Mouse (Mus musculus) midbrain, embryonic 14.5 days (tissue): ENCODE results near the gene Uhrf1bp1. TPM values are rescaled to one million over a fixed set of nuclear protein-coding genes. Genes with fewer than 3 reads are reported as not detected.
A peak's percentile ranks its signal among the peaks of the same experiment; 100 is the strongest.
"Not testable (repeated sequence)": the region's sequence is repeated elsewhere in the genome, so short reads cannot be mapped to it uniquely, and the experiment has no call there.

ENCODE experiments used
- ATAC-seq: fragments of 200-750 bp; cut with Nextera tagmentation; 2 replicates; pipeline ENCODE4 v1.8.0; 2017; ENCODE audit warnings: moderate number of reproducible peaks, moderate library complexity; ENCODE audit not compliant: low FRiP score, low TSS enrichment
- DNase-seq: peaks from one replicate; pipeline ENCODE4 v3.0.0-alpha.2; 2015
- H3K27ac ChIP-seq: fragments of 300-500 bp; sonication (generic); replicated peaks from 2 replicates; pipeline ENCODE4 v1.5.1; 2014; ENCODE audit warnings: mild to moderate bottlenecking, low read depth, low read length, moderate library complexity
- H3K27me3 ChIP-seq: fragments of 300-500 bp; sonication (generic); 2 replicates; pipeline ENCODE4 v1.6.1; 2014; ENCODE audit warnings: low read length, control low read depth, mixed read lengths; ENCODE audit not compliant: control insufficient read depth, insufficient read depth
- H3K36me3 ChIP-seq: fragments of 300-500 bp; sonication (generic); 2 replicates; pipeline ENCODE4 v1.6.1; 2014; ENCODE audit warnings: low read length, control low read depth; ENCODE audit not compliant: control insufficient read depth, insufficient read depth
- H3K4me1 ChIP-seq: fragments of 300-500 bp; sonication (generic); 2 replicates; pipeline ENCODE4 v1.6.1; 2014; ENCODE audit warnings: mild to moderate bottlenecking, antibody characterized with exemption, low read length, control low read depth; ENCODE audit not compliant: control insufficient read depth, insufficient read depth
- H3K4me2 ChIP-seq: fragments of 300-500 bp; sonication (generic); 2 replicates; pipeline ENCODE4 v1.6.1; 2014; ENCODE audit warnings: mild to moderate bottlenecking, low read length, moderate library complexity
- H3K4me3 ChIP-seq: fragments of 300-500 bp; sonication (generic); replicated peaks from 2 replicates; pipeline ENCODE4 v1.5.1; 2014; ENCODE audit warnings: low read depth, low read length
- H3K9ac ChIP-seq: fragments of 300-500 bp; sonication (generic); replicated peaks from 2 replicates; pipeline ENCODE4 v1.6.1; 2014; ENCODE audit warnings: mild to moderate bottlenecking, low read length, moderate library complexity
- H3K9me3 ChIP-seq: fragments of 300-500 bp; sonication (generic); 2 replicates; pipeline ENCODE4 v1.6.1; 2016; ENCODE audit warnings: low read length, control low read depth, mixed read lengths; ENCODE audit not compliant: control insufficient read depth
- WGBS: fragments of 180-500 bp; shearing (Covaris S2); extraction: QIAGEN DNeasy Blood & Tissue Kit; methylation state at CpG from one replicate; pipeline ENCODE4 v1.1.7; 2014; 5-methylcytosine and 5-hydroxymethylcytosine counted together
- polyA plus RNA-seq: library from polyadenylated mRNA; unstranded; fragments of >200 nt; fragmentation: Nextera tagmentation; extraction: Ambion mirVana; gene quantifications from 2 replicates; pipeline ENCODE4 v1.2.1, GENCODE M21; 2014

The Uhrf1bp1 gene
- polyA plus RNA-seq, 1 experiment from 2014 or later: 9.3 TPM

GRCm38 (mm10) chr17:27827511-27827910, 28.7 kb upstream of the Uhrf1bp1 start:
- Histone ChIP-seq H3K4me1 (no peaks in the 10 kb centered on the region), H3K36me3 (no peaks in the 10 kb centered on the region), H3K4me2 (peak overlapping the region; percentile 6; the same call in 1 of the 2 replicates), H3K9ac (no peak overlapping the region), H3K4me3 (no peak overlapping the region), H3K27me3 (no peaks in the 10 kb centered on the region), H3K9me3 (no peaks in the 10 kb centered on the region), H3K27ac (no peak overlapping the region)
- 10% methylated on average over 6 of the region's 6 CpGs for WGBS
- DNase-seq (peak; percentile 4), ATAC-seq (no peak)

GRCm38 (mm10) chr17:27830411-27830810, 25.8 kb upstream of the Uhrf1bp1 start:
- H3K4me1 ChIP-seq: no peaks in the 10 kb centered on the region
- no peaks in the 10 kb centered on the region for H3K27me3 ChIP-seq
- H3K4me2 ChIP-seq: no peak overlapping the region
- H3K4me3 ChIP-seq: no peak overlapping the region
- WGBS: 53% methylated on average over 7 of the region's 7 CpGs
- ATAC-seq (no peak), DNase-seq (no peak)
- H3K9me3 ChIP-seq: no peaks in the 10 kb centered on the region
- H3K27ac ChIP-seq: no peak overlapping the region
- no peaks in the 10 kb centered on the region for H3K36me3 ChIP-seq
- no peak overlapping the region for H3K9ac ChIP-seq

- not testable (repeated sequence) for ATAC-seq
These were observed 18.4 kb upstream of the Uhrf1bp1 start, which contains the start of gene Snrpc for GRCm38 (mm10) chr17:27837850-27838249. Gene Snrpc, plus strand, starts transcription at chr17:27838150.

GRCm38 (mm10) chr17:27839469-27840252, 16.6 kb upstream of the Uhrf1bp1 start:
- Histone ChIP-seq H3K4me2 (peak overlapping the region; percentile 76), H3K9me3 (no peaks in the 10 kb centered on the region), H3K27ac (peak overlapping the region; percentile 71), H3K27me3 (no peaks in the 10 kb centered on the region), H3K9ac (peak overlapping the region; percentile 72), H3K4me1 (peaks cover 5% of the 10 kb centered on the region; the same call in 1 of the 2 replicates), H3K4me3 (peak overlapping the region; percentile 73), H3K36me3 (peaks cover 27% of the 10 kb centered on the region)
- DNase-seq (peak; percentile 98), ATAC-seq (peak; percentile 97)
- 2% methylated on average over 35 of the region's 35 CpGs for WGBS

More at GRCm38 (mm10) chr17:27837850-27838249, 18.4 kb upstream of the Uhrf1bp1 start, which contains the start of gene Snrpc:
- H3K4me3 ChIP-seq, H3K9me3 ChIP-seq, H3K27ac ChIP-seq, H3K4me2 ChIP-seq, H3K9ac ChIP-seq, DNase-seq, H3K27me3 ChIP-seq, H3K36me3 ChIP-seq, H3K4me1 ChIP-seq: not testable (repeated sequence)
- WGBS: 77% methylated on average over 3 of the region's 4 CpGs

GRCm38 (mm10) chr17:27848351-27848750, 7.9 kb upstream of the Uhrf1bp1 start:
- no peak overlapping the region for H3K4me2 ChIP-seq
- H3K27ac ChIP-seq: no peak overlapping the region
- no peaks in the 10 kb centered on the region for H3K27me3 ChIP-seq
- peaks cover 93% of the 10 kb centered on the region for H3K36me3 ChIP-seq
- WGBS: 91% methylated on average over 1 of the region's 1 CpGs
- no peaks in the 10 kb centered on the region for H3K4me1 ChIP-seq
- ATAC-seq (no peak), DNase-seq (no peak)
- no peak overlapping the region for H3K4me3 ChIP-seq
- H3K9ac ChIP-seq: no peak overlapping the region
- no peaks in the 10 kb centered on the region for H3K9me3 ChIP-seq

- no peak overlapping the region for H3K9ac ChIP-seq
- H3K36me3 ChIP-seq: peaks cover 77% of the 10 kb centered on the region
- WGBS: 93% methylated on average over 3 of the region's 3 CpGs
- H3K27ac ChIP-seq: no peak overlapping the region
- no peaks in the 10 kb centered on the region for H3K9me3 ChIP-seq
- H3K4me3 ChIP-seq: no peak overlapping the region
- DNase-seq: no peak
- ATAC-seq: no peak
- H3K4me1 ChIP-seq: no peaks in the 10 kb centered on the region
- H3K27me3 ChIP-seq: no peaks in the 10 kb centered on the region
- no peak overlapping the region for H3K4me2 ChIP-seq
These were observed 5.2 kb upstream of the Uhrf1bp1 start for GRCm38 (mm10) chr17:27851076-27851475.

- H3K27me3 ChIP-seq: no peaks in the 10 kb centered on the region
- H3K9ac ChIP-seq: peak overlapping the region; percentile 65
- WGBS: 2% methylated on average over 50 of the region's 52 CpGs
- peaks cover 18% of the 10 kb centered on the region for H3K4me1 ChIP-seq
- H3K9me3 ChIP-seq: no peaks in the 10 kb centered on the region
- peak overlapping the region; percentile 83 for H3K4me3 ChIP-seq
- DNase-seq: peak; percentile 75
- H3K36me3 ChIP-seq: peaks cover 21% of the 10 kb centered on the region
- peak overlapping the region; percentile 81 for H3K27ac ChIP-seq
- H3K4me2 ChIP-seq: peak overlapping the region; percentile 82
- ATAC-seq: peak; percentile 62
These were observed 782 bp downstream of the Uhrf1bp1 start for GRCm38 (mm10) chr17:27856798-27857648.

GRCm38 (mm10) chr17:27857649-27858475, 1.6 kb downstream of the Uhrf1bp1 start:
- H3K9ac ChIP-seq: peak overlapping the region; percentile 65
- H3K27me3 ChIP-seq: no peaks in the 10 kb centered on the region
- H3K4me2 ChIP-seq: peak overlapping the region; percentile 82
- H3K36me3 ChIP-seq: peaks cover 13% of the 10 kb centered on the region
- H3K4me1 ChIP-seq: peaks cover 18% of the 10 kb centered on the region
- no peak overlapping the region for H3K27ac ChIP-seq
- no peaks in the 10 kb centered on the region for H3K9me3 ChIP-seq
- DNase-seq (no peak), ATAC-seq (no peak)
- 58% methylated on average over 11 of the region's 11 CpGs for WGBS
- peak overlapping the region; percentile 83 for H3K4me3 ChIP-seq
